Mouse (Mus musculus) cortical plate, adult 2 months (tissue): Measurements from ENCODE around the gene Mat2a.

Source experiments
- CTCF ChIP-seq: fragments of 200-500 bp; IDR thresholded peaks from 2 replicates; pipeline ENCODE4 v1.5.1; 2011; ENCODE audit warnings: mild to moderate bottlenecking, control low read depth, low read length; ENCODE audit not compliant: insufficient read depth; ENCODE audit errors: extremely low read depth
- POLR2A ChIP-seq: fragments of 200-500 bp; IDR thresholded peaks from 2 replicates; pipeline ENCODE4 v1.6.1; 2011; ENCODE audit warnings: mild to moderate bottlenecking, low read length, control low read depth; ENCODE audit not compliant: insufficient read depth; ENCODE audit errors: extremely low read depth

DNA sequence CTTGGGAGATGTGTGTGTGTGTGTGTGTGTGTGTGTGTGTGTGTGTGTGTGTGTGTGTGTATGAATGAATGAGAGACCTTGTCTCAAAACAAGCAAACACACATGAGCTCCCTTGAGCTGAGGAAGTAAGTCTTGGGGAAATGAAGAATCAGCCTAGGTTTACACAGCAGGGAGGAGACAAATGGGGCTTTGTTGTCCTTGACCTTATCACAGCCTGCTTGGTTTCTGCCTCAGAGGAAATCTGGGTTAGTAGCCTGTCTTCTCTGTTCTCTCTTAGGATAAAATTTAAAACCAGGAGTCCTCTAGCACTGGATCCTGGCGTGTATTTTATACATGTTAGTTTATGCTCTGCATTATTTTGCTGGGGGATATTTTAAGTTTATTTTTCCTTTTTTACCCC is 19.6 kb downstream of the Mat2a start:
- no peak for TF ChIP-seq CTCF
- TF ChIP-seq POLR2A: no peak
